In the genomic region with DNA sequence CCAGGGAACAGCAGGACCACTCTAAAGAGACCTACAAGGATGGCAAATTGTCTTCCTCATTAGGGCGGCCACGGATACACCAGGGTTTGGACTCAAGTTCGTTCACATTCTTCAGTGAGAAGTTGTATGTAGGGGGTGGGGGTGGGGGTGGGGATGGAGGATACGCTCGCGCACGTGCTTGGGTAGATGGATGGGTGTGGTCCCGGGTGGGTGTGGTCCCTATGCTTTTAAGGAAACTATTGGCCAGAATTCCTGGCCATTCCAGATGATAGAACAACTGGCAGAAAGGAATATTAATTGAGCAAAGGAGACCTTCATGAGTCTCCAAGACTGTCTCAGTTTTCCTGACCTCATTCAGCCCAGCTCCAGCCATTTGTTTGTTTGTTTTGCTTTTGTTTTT, we compare ENCODE assay signal across 8 mouse cellular contexts.
"Had no signal": no experiment of that assay in that cellular context is flagged by ENCODE, and none has a peak within 500 bp of the region (broad histone marks: within the 10 kb centered on the region; RNA-seq: fewer than 3 reads in every experiment).

No protein-coding gene starts in this region.

- DNase-seq: liver, postnatal 0 days; lung, adult 2 months; lung, postnatal 14 days; lung, postnatal 36 days; right cerebral cortex, postnatal 14 days; thymus, adult 2 months; thymus, postnatal 25 days; thymus, postnatal 4 days had no signal
